Mouse (Mus musculus) heart, embryonic 10.5 days (tissue): ENCODE data around the gene Gm49776. TPM values are rescaled to one million over a fixed set of nuclear protein-coding genes. Genes with fewer than 3 reads are reported as not detected.

Source experiments
- DNase-seq: peaks from one replicate; pipeline ENCODE4 v3.0.0-alpha.2; 2017; ENCODE audit warnings: low spot score
- H3K27ac ChIP-seq: fragments of 300-500 bp; sonication (generic); 2 replicates; pipeline ENCODE4 v1.5.1; 2016; ENCODE audit warnings: mild to moderate bottlenecking
- H3K27me3 ChIP-seq: fragments of 300-500 bp; sonication (generic); 2 replicates; pipeline ENCODE4 v1.6.1; 2016; ENCODE audit warnings: mild to moderate bottlenecking; ENCODE audit not compliant: poor library complexity, insufficient read depth, severe bottlenecking
- H3K36me3 ChIP-seq: fragments of 300-500 bp; sonication (generic); 2 replicates; pipeline ENCODE4 v1.6.1; 2016; ENCODE audit warnings: mild to moderate bottlenecking, moderate library complexity
- H3K4me1 ChIP-seq: fragments of 300-500 bp; sonication (generic); 2 replicates; pipeline ENCODE4 v1.6.1; 2016; ENCODE audit warnings: mild to moderate bottlenecking
- H3K4me3 ChIP-seq: fragments of 300-500 bp; sonication (generic); 2 replicates; pipeline ENCODE4 v1.5.1; 2016; ENCODE audit warnings: mild to moderate bottlenecking, moderate library complexity
- H3K9me3 ChIP-seq: fragments of 300-500 bp; sonication (generic); 2 replicates; pipeline ENCODE4 v1.6.1; 2016; ENCODE audit warnings: mild to moderate bottlenecking, moderate library complexity
- WGBS: fragments of 180-500 bp; shearing (Covaris S2); methylation state at CpG from one replicate; pipeline ENCODE4 v1.1.7; 2016; 5-methylcytosine and 5-hydroxymethylcytosine counted together
- polyA plus RNA-seq: library from polyadenylated mRNA; unstranded; fragments of >200 nt; fragmentation: Nextera tagmentation; extraction: Ambion mirVana; gene quantifications from 2 replicates; pipeline ENCODE4 v1.2.1, GENCODE M21; 2016

The Gm49776 gene
- polyA plus RNA-seq, 1 experiment from 2014 or later: 4.0 TPM

DNA sequence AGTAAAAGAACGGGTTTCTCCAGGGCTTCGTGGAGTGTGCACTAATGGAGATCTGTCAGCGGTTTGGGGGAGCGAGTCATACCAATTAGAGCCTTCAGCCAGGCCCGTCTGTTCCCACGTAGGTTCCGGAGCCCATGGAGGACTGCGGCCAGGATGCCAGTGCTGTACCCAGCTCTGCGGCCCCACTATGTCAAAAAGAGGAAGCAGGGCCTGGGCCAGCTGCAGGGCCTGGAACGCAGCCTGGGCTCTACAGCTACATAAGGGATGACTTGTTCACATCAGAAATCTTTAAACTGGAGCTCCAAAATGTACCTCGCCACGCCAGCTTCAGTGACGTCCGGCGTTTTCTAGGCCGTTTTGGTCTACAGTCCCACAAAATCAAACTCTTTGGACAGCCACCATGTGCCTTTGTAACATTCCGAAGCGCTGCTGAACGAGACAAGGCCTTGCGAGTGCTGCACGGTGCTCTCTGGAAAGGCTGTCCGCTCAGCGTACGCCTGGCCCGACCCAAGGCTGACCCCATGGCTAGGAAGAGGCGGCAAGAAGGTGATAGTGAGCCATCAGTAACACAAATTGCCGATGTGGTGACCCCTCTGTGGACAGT lies 8.7 kb downstream of the Gm49776 start:
- H3K4me3 ChIP-seq: peak overlapping the region; percentile 95
- H3K36me3 ChIP-seq: peaks cover 64% of the 10 kb centered on the region
- H3K4me1 ChIP-seq: peaks cover 31% of the 10 kb centered on the region
- H3K27me3 ChIP-seq: no peaks in the 10 kb centered on the region
- H3K9me3 ChIP-seq: no peaks in the 10 kb centered on the region
- 7% methylated on average over 27 of the region's 27 CpGs for WGBS
- no peak for DNase-seq
- H3K27ac ChIP-seq: peak overlapping the region; percentile 97

DNA sequence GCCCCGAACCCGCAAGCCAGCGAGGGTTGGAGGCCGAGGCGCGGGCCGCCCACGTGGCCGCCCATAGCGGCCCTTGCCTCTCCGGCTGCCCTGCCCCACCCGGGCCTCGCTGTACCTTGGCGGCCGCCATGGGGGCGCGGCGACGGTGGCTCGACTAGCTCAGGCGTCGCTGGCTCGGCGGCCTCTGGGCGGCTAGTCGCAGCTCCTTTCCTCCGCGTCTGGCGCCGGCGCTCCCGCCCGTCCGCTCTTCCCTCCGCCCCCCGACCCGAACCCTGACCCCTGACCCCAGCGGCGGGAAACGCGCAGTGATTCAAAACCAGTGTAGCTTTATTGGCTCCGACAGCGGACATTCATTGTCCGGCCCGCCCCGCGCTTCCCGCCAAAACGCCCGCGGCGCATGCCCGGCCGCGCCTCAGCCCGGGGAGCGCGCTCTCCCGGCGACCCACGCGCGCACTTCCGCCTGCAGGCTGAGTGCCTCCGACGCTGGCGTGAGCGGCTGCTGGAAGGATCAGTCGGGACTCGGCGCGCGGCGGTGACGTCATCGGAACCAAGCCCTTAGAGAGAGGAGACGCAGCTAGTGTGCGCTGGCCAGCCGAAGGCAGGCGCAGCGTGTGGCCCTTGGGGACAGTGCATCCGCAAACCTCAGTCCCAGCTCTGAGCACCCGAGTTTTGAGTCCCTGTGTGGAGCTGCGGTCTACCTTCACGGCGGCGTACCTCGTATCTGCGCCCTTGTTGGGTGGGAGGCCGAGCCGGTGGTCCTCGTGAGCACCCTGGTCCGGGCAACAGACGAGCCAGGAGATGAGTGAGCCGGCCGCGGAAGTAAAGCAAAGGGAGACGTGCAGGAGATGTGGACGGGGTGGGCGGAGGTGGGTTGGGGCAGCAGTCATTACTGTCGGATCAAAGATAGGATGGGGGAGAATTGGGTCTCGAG lies 9.4 kb downstream of the Gm49776 start, which contains the start of the genes Trmt2a and Ranbp1:
Trmt2a (plus strand) TSS at position 247 of the 931 bp plus-strand sequence.
Ranbp1 (minus strand) TSS at position 300 of the 931 bp plus-strand sequence.
- WGBS: 0% methylated on average over 99 of the region's 102 CpGs
- peak within 1 kb of the TSS; percentile 95 for H3K4me3 ChIP-seq
- peak within 1 kb of the TSS; percentile 97 for H3K27ac ChIP-seq
- peaks cover 64% of the 10 kb centered on the region for H3K36me3 ChIP-seq
- H3K27me3 ChIP-seq: no peaks in the 10 kb centered on the region
- no peaks in the 10 kb centered on the region for H3K9me3 ChIP-seq
- DNase-seq: peak; percentile 99
- H3K4me1 ChIP-seq: peaks cover 31% of the 10 kb centered on the region

DNA sequence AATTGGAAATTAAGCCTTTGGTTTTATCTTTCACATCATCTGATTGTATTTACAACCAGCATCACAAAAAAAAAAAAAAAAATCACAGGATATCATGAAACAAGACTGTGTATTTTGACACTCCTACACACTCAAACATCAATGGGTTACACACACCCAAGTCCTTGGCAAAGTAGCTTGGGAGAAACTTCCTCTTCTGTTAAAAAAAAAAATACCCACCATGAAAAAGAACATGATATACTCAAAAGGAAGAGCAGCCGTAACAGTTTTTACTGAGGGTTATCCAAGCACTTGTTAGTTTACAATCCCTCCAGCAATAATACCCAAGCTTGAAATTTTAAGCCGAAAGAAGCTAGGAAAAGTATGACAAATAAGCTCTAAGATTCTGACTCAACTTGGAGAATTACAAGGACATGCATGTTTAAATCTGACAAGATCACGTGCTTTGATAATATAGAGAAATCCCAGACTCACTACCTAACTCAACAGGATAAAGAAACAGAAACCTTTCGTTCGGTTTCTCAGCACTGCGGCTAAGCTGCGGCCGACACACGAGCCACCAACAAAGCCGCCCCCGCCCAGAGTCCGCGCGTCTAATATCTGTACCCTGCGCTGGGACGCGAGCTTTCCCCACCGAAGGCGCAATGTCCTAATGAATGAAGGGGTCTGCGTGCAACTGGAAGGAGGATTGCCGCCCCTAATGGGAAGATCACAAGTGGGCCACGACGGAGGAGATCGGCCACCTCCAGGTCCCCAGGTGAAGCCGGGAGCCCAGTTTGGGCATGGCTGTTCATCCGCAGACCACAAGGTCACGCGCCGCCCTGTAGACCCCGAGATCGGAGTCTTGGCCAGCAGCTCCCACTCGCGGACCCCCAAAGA lies 10.4 kb downstream of the Gm49776 start:
- Histone ChIP-seq H3K4me1 (peaks cover 31% of the 10 kb centered on the region), H3K27me3 (no peaks in the 10 kb centered on the region), H3K36me3 (peaks cover 64% of the 10 kb centered on the region), H3K4me3 (peak overlapping the region; percentile 95), H3K9me3 (no peaks in the 10 kb centered on the region), H3K27ac (peak overlapping the region; percentile 97)
- no peak for DNase-seq
- under 1% methylated on average over 31 of the region's 33 CpGs for WGBS

DNA sequence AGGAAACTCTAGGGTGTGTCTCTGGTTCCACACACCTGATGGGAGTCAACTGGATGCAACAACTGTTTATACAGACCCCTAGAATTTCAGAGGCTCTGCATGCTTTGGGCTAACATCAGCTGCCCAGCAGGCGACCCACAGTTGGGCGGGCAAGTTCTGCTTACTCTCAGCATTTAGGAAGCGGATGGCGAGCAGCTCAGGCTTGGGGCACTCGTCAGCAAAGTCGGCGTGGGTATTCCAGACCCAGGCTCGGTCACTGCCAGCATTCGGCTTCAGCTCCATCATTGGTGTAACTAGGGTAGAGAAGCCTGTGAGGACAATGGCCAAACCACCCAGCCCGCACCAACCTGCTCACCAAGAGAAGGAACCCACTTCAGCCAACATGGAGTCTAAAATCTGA lies 16.5 kb downstream of the Gm49776 start:
- WGBS: 91% methylated on average over 10 of the region's 10 CpGs
- Histone ChIP-seq H3K9me3 (no peaks in the 10 kb centered on the region), H3K4me1 (peaks cover 2% of the 10 kb centered on the region; the same call in 1 of the 2 replicates), H3K4me3 (no peak overlapping the region), H3K36me3 (peaks cover 89% of the 10 kb centered on the region), H3K27me3 (no peaks in the 10 kb centered on the region), H3K27ac (no peak overlapping the region)
- no peak for DNase-seq

DNA sequence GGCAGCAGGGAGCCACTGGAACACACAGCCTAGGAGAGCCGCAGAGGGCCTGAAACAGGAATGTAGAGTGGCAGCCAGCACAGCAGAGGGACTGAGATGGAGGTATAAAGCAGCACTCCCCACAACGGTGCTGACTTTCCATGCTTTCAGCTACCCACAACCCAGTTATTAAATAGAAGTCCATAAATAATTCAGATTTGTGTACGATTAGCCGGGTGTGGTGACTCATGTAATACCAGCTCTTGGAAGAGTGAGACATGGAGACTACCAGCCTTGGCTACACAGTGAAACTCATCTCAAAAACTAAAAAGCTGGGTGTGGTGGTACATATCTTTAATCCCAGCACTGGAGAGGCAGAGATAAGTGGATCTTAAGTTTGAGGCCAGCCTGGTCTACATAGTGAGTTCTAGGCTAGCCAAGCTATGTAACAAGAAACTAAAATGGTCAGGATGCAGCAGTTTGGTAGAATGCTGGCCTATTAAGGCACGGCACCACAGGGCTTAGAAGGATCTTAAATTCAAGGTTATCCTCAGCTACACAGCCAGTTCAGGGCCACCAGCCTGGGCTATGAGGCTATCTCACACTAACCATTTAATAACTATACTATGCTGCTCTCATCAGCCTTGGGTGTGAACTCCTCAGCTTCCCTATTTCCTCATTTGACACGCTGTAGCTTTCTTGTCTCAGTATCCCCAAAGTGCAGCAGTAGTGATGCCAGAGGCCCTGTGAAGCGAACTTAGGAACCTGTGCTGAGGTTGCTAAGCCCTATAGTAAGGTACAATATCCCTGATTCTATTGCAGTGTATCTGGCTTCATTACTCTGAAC lies 21.2 kb downstream of the Gm49776 start:
- Histone ChIP-seq H3K9me3 (no peaks in the 10 kb centered on the region), H3K27me3 (no peaks in the 10 kb centered on the region), H3K27ac (no peak overlapping the region), H3K4me1 (peaks cover 29% of the 10 kb centered on the region), H3K4me3 (peak overlapping the region; percentile 93; the same call in 1 of the 2 replicates), H3K36me3 (peaks cover 44% of the 10 kb centered on the region)
- no peak for DNase-seq
- WGBS: 76% methylated on average over 7 of the region's 7 CpGs

DNA sequence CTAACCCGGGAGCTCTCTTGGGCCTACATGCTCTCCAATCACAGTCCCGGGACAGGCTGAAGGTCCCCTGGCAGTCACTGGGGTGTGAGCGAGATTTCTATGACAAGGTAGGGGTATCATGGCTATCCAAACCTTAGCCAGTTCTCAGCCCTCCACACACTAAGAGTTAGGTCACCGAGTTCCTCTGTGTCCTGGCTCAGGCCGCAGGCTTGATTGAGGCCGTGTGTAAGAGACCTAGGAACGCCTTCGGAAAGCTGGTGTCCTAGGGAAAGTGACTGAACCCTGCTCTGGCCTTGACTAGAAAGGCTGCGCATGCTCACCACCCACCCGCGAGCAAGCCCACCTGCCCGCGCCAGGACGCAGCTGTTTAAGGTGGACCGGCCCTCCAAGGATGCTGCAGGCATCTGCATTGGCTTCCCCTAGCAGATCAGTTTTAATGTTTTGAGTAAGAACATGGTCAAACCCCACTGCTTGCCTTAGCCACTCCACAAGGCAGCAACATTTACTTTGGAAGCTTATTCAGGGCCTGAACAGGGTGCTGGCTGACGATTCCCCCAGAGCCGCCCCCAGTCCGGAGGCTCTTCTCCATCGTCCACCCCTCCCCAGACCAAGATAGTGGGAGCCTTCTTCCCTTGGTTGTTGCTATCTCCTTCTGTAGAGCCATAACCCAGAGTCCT lies 22.6 kb downstream of the Gm49776 start:
- WGBS: 3% methylated on average over 19 of the region's 19 CpGs
- peak overlapping the region; percentile 93 for H3K27ac ChIP-seq
- H3K36me3 ChIP-seq: peaks cover 30% of the 10 kb centered on the region
- H3K9me3 ChIP-seq: no peaks in the 10 kb centered on the region
- H3K4me1 ChIP-seq: peaks cover 42% of the 10 kb centered on the region
- H3K4me3 ChIP-seq: peak overlapping the region; percentile 93
- peak; percentile 87 for DNase-seq
- no peaks in the 10 kb centered on the region for H3K27me3 ChIP-seq

DNA sequence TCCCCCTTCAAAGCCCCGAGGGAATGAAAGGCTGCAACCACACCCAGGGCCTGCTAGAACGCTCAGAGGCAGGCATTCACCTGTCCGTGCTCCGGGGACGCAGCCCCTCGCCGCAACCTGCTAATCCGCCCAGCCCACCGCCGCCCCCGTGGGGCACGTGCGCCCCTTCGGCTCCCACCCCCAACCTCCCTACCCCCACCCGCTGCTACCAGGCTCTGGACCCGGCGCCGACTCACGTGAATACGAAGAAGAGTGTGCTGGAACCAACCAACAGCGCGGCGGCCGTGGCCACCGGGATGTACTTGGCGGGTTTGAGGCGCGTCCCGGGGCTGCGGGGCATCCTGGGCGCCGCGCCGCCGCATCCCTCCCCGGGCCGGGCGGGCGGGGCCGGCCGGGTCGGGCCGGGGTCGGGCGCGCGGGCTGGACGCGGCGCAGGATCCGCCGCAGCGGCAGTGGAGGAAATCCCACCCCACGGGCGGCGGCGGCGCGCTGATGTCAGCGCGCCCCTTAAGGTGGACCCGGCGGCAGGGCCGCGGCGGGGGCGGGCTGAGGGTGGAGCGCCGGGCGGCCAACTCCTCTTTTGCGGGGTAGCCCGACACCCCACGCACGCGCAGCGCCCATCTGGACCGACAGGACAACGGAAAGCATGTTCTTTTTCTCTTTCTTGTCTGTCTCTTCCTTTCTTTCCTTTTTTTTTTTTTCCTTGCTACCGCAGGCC lies 23.3 kb downstream of the Gm49776 start, which contains the start of gene Zdhhc8:
Zdhhc8 (minus strand) TSS at position 466 of the 718 bp plus-strand sequence.
- Histone ChIP-seq H3K36me3 (peaks cover 23% of the 10 kb centered on the region), H3K4me1 (peaks cover 49% of the 10 kb centered on the region), H3K9me3 (no peaks in the 10 kb centered on the region), H3K4me3 (peak within 1 kb of the TSS; percentile 93), H3K27ac (peak within 1 kb of the TSS; percentile 93), H3K27me3 (no peaks in the 10 kb centered on the region)
- WGBS: under 1% methylated on average over 60 of the region's 79 CpGs
- DNase-seq: peak; percentile 88

DNA sequence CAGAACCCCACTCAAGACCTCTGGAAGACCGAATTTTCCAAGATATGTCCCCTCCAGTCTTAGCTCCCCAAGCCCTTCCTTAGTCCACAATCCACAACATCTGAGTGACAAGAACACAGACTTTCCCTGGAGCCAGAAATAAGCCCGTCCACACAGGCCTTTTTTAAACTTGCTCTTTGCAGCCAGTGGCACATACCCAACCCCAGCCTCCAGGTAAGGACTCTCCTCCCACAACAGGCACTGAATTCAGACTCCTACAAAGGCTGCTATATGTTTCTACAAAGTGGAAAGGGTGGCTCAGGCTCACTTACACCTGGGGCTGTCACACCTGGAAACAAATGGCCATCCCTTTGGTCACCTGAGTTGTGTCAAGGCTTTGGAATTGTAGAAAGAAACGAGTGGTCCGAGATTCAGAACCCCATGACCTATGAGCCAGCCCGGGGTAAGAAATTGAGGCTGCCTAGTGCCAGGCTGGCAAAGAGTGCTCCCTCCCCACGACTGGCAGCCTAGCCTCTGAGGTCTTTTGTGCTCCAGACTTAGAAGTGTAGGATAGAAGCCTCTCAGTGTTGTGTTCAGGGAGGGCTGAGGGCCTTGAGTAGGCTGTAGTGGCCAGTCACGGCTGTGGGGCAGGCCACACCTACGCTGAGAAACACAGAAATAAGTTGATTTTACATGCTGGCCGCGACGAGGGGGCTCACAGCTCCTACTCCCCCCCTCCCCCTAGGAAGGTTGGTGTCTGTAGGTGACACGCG lies 24.0 kb downstream of the Gm49776 start:
- DNase-seq: no peak
- H3K27ac ChIP-seq: peak overlapping the region; percentile 93
- H3K27me3 ChIP-seq: no peaks in the 10 kb centered on the region
- peaks cover 16% of the 10 kb centered on the region for H3K36me3 ChIP-seq
- H3K4me3 ChIP-seq: peak overlapping the region; percentile 93
- no peaks in the 10 kb centered on the region for H3K9me3 ChIP-seq
- 20% methylated on average over 13 of the region's 13 CpGs for WGBS
- H3K4me1 ChIP-seq: peaks cover 57% of the 10 kb centered on the region

DNA sequence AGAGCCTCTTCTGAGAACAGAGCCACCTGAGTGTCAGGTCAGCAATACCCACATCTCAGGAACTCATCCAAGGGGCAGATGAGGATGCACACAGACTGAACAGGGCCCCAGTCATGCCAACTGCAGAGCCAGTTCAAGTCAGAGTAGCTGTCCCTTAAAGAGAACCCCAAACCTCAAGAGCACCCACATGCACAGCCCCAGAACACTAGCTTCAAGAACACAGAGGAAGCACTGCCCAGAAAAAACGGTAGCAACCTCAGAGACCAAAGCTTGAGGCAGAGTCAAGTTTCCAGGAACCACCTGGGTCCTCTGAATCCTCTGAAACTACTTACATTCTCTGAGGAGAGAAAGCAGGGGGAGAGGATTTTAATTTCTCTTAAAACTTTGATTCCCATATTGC lies 24.7 kb downstream of the Gm49776 start:
- peaks cover 17% of the 10 kb centered on the region for H3K36me3 ChIP-seq
- no peak overlapping the region for H3K27ac ChIP-seq
- DNase-seq: no peak
- no peaks in the 10 kb centered on the region for H3K27me3 ChIP-seq
- WGBS: 60% methylated on average over 1 of the region's 1 CpGs
- H3K4me1 ChIP-seq: peaks cover 63% of the 10 kb centered on the region
- 0 out of 2 replicates have a peak overlapping the region, but pooled peaks have one; percentile 93 for H3K4me3 ChIP-seq
- no peaks in the 10 kb centered on the region for H3K9me3 ChIP-seq

DNA sequence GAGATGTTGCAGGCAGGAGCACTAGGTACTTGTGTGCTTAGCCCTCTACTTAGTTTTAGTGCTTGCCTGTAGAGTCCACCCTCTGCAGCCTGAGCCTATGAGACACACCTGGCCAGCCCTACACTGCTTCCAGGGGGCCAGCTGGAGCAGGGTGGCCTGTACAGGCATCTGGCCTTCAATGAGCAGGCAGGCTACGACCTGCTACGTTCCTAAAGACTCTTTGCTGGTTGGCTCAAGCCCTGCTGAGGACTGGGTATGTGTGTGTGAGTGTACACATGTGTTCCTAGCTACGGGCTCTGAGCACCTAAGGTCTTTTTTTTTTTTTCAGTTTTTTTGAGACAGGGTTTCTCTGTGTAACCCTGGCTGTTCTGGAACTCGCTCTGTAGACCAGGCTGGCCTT lies 26.7 kb downstream of the Gm49776 start:
- H3K27ac ChIP-seq: peak overlapping the region; percentile 88; the same call in 1 of the 2 replicates
- H3K4me1 ChIP-seq: peaks cover 79% of the 10 kb centered on the region
- no peaks in the 10 kb centered on the region for H3K9me3 ChIP-seq
- no peak for DNase-seq
- H3K27me3 ChIP-seq: no peaks in the 10 kb centered on the region
- no peak overlapping the region for H3K4me3 ChIP-seq
- H3K36me3 ChIP-seq: peaks cover 28% of the 10 kb centered on the region
- WGBS: 85% methylated on average over 4 of the region's 4 CpGs
